Mouse (Mus musculus) cerebral cortex, adult 2 months (tissue): ENCODE measurements around the gene Wdr11.

Experiments
- WGBS: fragments of 180-500 bp; shearing (Covaris S2); methylation state at CpG from one replicate; pipeline ENCODE4 v1.1.7; 2018; 5-methylcytosine and 5-hydroxymethylcytosine counted together

The Wdr11 gene

DNA sequence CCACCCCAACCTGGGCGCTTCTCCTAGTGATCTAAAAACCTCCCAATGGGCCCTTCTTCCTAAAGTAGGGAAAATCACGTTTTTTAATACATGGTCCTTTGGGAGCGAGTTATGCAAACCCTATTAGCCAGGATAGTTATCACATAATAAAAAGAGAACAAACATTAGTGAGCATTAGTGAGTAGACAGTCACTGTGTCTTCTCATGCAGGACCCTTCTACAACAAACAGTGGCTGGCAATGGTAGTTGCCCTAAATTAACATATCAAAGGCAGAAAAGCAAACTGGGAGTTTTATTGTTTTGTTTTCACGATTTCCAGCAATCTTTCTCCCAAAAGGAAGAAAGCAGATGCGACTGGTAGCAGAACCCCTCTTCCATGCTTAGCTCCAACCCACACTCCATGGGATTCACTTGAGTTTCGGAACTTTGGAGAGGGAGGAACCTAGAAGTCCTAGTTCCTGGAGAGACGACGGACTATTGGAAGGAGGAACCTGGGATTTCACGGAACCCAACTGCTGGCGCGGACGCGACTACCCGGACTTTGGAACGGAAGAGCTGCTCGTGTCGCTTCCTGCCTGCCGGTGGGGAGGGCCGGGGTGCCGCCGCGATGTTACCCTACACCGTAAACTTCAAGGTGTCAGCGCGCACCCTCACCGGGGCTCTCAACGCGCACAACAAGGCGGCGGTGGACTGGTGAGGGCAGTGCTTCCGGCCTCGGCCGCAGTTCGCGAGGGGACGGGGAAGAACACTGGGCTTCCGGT is at the start of gene Wdr11:
TSS of gene Wdr11 (plus strand) at position 493 of the 761 bp plus-strand sequence.
- 3% methylated on average over 37 of the region's 37 CpGs for WGBS

DNA sequence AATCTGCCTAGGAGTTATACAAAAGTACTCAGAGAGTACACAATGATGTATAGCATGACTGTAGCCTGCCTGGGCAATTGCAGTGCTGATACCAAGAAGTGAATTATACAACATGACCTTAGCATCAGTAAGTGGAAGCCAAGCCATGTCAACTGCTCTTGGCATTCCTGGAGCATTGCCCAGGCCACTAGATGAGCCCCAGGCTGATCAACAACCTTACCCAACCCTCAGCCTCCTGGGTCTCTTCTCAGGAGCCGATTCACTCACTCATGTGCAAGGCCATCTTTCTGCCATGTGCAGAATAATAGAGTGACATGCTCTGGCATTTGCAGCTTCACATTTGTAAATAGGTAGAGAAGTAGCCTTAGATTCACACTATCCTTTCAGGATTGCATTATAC is 24.1 kb upstream of the Wdr11 start:
- 70% methylated on average over 1 of the region's 1 CpGs for WGBS

DNA sequence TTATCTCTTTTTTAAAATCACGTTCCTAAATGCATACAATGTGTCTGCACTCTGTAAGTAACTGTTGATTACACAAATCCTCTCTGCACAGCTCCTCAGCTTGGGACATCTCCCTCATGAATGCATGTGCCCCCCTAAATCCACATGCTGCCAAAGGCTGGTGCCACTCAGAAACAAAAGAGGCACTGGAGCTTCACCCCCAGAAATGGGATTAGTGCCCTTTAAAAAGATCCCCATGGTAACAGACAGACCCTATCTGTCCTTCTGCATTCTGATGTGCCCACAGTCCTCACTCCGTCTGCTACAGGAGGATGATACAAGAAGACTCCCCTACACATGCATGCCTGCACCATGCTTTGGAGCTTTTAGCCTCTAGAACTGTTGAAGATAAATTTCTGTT is 23.3 kb upstream of the Wdr11 start:
- WGBS, result 56% methylated on average over 2 of the region's 2 CpGs

DNA sequence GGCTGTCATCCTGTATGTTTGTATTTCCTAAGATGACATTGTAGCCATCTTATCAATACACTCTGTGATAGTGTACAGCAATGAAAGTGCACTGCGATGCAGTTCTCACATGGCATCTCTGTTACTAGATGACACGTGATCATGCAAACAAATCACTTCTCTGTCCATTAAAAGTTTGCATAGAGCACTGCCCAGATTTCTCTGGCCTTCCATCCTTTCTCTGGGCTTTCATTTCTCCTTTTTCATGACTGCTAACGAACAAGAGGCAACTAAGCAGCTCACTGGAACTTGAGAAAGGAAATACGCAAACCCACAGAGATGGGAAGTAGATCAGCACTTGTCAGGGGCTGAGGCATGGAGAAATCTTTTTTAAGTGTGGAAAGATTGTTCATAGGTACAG is 17.2 kb upstream of the Wdr11 start:
- 74% methylated on average over 4 of the region's 4 CpGs for WGBS

DNA sequence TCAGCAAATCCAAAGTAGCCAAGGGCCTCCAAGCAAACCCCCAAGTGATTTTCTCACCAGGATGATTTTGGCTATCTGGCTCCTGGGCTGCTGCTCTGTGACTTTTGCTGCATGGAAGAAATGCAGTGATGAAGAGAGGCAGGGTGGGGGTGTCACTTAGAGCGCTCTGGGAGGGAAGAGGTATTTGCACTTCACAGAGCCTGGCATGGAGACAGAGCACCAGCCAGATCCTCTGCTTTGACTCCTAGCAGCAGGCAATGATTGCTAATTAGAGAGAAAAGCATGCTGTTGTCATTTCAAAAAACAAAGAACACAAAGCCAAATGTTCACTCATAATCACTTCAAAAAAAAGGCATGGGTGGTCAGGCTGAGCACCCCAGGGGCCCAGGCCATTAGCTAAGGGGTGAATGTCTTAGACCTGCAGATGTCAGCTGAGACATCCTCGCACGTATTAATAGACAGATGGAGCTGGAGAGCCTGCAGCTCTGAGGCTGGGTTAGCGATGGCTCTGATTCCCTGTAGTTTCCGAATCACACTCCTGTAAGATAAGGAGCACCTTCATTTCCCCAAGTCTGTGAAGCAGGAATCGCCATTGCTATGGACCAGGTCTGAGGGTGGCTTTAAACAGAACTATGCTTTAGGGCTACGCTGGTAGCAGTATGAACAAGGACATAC is 16.4 kb upstream of the Wdr11 start:
- 52% methylated on average over 7 of the region's 7 CpGs for WGBS

DNA sequence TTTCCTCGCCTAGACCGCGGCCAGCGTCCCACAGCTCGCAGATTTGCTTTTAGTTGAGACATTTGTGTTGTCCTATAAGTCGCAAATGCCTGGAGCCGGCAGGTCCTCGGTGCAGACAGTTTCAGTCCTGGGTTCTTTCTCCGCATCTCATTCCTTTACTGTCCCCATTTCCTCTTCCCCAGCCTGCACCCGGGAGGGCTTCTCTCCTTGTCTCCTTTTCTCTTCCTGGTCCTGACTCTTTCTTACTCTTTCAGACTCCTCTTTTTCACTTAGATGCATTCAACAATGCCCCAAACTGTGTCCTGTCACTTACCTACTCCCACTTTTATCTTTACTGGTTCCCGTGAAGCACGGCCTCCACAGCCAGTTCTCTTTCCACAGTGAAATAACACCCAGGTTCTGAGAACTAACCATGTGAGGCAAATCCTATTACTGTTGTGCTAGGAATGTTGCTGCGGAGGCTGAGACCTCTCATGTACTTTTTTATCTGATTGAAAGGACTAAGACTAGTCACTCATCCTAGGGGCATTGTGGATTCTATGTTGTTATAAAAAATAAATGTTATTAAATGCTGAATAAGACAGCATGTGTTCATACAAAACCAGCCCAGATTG is 576 bp downstream of the Wdr11 start:
- WGBS, result under 1% methylated on average over 13 of the region's 13 CpGs

DNA sequence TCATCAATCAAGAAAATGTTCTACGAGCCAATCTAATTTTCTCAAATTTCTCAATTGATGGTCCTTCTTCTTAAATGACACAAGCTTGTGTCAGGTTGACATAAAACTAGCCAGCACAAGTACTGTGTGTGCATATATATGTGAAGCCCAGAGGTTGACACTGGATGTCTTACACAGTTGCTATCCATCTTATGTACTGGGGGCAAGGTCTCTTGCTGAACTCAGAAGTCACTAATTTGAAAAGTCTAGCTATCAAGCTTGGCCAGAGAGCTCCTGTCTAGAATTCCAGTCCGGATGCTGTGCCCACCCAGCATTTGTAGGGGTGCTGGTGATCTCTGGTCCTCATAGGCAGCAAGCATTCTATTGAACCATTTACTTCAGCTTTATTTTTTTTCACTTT is 5.5 kb downstream of the Wdr11 start:
- 99% methylated on average over 2 of the region's 2 CpGs for WGBS

DNA sequence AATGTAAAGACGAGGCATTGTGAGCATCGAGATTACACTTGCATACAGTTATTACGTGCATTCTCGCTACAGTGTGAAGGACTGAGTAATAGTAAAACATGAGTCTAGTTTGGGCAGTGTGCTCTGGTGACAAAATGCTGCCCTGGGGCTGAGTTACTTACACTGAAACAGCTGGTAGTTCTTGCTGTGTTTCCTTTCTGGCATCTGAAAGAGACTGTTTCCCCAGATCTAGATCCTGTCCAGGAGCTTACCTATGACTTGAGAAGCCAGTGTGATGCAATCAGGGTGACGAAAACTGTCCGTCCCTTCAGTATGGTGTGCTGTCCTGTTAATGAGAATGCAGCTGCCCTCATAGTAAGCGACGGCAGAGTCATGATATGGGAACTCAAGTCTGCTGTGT is 14.6 kb downstream of the Wdr11 start:
- WGBS, result 94% methylated on average over 8 of the region's 8 CpGs

DNA sequence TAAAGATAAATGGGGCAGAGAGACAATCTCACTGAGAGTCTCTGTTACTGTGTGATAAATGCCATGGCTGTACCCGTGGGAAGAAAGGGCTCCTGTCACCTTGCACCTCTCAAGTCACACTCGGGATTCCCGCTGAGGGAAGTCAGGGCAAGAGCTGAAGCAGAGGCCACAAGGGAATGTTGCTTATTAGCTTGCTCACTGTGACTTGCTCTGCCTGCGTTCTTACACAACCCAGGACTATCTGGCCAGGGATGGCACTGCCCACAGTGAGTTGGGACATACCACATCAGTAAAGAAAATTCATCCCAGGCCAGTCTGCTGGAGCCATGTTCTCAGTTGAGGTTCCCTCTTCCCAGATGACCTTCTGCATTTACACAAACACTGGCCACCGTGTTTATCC is 29.5 kb downstream of the Wdr11 start:
- 92% methylated on average over 5 of the region's 5 CpGs for WGBS

DNA sequence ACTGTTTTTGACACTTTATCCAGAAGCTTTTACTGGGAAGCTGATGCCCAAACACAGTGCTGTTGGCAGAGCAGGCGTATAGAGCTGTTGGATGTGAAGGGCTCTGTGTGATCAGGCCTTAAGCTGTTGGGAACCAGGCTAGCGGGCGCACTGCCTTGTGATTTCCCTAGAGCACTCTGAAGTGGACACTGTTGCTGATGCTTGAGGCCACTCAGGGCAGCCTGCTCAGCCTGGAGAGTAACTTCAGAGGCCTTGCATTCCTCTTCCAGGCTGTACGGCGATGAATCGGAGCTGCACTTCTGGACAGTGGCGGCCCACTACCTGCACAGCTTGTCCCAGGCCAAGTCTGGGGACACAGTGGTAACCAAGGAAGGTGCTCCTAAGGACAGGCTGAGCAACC is 38.7 kb downstream of the Wdr11 start:
- 93% methylated on average over 7 of the region's 7 CpGs for WGBS

DNA sequence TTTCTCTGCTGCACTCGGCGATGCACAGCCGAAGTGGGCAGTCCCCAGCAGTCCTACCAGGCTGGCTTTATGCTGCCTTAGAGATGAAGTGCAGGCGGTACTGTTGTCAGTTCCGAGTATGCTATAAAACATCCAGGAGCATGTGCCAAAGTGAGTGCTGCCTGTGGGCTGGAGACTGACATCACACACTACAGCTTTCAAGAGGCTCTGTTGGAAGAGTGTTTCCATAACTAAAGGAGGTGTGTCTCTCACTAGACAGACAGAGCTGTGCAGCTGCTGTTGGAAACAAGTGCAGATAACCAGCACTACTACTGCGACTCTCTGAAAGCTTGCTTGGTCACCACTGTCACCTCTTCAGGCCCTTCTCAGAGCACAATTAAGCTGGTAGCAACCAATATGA is 39.8 kb downstream of the Wdr11 start:
- whole genome bisulfite sequencing, result 62% methylated on average over 6 of the region's 6 CpGs

DNA sequence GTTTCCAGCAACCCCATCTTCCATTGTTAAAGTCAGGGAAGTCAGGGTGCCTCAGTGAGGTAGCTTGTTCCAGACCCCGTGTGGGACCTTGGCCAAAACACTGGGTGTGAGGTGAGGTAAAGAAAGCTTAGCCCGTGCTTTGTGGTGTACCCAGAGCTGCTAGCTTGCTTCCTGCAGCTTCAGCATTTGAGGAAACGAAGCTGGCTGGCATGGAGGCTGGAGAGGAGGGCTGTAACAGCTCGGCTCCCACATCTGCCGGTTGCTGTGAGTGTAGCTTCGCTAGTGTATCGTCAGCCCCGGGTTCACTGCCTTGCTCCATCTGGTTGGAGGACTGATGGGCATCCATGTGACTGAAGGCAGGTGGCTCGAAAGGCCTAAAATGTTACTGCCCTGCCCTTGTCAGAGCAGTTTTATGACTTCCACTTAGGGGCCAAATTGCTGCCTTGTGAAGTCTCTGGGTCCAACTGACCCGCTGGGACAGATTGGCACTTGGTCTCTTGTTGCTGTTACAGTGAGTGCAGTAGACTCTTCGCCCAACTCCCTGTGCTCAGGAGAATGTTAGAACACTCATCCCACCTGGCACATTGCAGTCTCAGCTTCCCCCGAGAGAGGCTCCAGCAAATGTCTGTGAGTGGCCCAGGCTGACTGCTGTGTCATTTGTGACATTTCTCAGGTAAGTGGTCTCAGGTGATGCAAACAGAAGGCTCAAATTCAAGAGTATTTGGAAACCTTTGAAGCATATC is 44.4 kb downstream of the Wdr11 start:
- 85% methylated on average over 12 of the region's 12 CpGs for WGBS

DNA sequence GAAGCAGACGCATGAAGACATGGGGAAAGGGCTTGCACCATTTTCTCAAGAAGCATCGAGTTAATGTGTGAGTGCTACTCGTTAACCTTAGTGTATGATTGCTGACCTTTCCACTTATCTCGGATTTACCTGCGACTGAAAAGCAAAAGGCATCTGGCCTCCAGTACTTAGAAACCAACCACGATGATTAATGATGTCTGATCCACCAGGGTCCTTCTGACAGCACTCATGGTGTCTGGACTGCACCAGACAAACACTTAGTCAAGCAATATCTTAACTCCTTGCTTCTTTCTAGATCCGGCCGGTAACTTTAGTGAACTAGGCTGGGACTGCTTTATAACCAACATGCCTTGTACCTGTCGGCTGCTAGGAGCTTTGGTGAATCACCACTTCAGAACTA is 45.3 kb downstream of the Wdr11 start:
- WGBS, result 89% methylated on average over 9 of the region's 9 CpGs

DNA sequence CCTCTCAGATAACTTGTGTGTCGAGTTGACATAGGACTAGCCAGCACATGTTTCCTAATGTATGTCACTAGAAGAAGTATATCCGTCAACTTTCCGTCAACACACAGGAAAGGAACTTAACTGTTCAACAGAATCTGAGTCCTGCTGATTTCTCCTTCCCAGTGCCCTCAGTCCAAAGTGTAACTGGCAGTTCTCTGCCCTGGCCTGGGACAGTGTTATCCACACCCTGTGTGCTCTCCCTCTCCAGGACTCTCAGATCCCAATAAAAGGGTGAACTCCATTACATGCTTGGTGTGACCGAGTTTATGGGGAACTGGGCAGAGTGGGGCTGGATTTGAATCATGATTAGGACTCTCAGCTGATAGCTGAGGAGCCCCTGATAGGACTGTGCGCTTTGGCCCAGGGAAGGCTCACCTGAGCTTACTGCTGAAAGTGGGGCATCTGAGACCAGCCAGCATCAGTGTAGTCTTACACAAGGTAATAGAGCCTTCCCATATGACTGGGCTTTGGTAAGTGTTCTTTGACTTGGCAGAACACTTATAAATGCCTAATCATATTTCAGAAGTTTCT is 46.3 kb downstream of the Wdr11 start:
- 91% methylated on average over 5 of the region's 5 CpGs for WGBS

DNA sequence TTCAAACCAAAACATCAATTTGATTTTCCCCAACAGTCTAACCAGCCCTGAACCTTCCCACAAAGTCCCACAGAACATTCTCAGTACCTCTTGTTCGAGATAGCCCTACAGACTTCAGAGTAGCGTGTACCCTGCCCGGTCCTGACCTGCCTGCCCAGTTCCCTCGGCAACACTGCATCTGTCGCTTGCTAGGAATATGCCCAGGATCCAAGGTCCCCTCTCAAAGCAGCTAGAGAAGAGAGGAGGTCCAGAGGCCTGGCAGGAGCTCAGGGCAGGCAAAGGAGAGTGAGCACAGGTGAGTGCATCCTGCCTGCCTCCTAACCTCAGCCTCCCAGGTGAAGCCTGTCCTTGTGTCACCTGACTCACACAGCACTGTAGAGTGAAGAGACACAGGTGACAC is 47.3 kb downstream of the Wdr11 start:
- 91% methylated on average over 5 of the region's 5 CpGs for WGBS

DNA sequence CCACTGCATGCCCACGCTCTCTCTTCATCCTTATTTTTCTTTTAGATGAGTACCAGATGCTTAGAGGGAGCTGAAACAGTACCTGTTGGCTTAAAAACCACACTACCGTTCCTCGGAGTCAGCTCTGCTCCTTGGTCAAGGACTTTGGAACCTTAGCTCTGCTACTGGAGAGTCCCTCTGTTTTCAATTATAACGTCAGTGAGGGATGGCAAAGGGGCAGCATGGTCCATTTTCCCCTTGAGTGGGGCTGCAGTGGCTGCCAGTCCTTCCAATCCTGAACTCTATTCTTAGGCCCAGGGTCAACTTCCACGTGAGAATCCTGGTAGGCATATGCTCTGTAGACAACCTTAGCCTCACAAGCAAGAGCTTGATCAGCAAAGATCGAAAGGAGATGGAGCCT is 48.2 kb downstream of the Wdr11 start:
- 85% methylated on average over 6 of the region's 6 CpGs for WGBS

DNA sequence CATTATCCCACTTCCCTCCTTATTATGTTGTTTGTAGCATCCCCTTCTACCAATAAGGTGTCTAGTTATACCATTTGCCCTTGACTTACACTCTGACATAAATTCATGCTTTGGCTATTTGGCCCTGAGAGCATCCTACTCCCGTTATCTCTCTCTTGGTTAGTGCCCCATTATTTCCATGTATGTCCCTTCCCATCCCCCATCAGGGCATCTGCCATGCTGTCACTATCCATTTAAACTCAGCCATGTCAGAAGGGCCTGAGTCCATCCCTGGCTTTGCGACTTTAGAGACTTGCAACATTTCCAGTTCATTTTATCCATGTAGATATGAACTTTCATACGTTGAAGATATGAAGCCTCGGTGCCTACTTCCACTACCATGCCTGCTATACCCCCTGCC is 51.6 kb downstream of the Wdr11 start:
- 95% methylated on average over 4 of the region's 4 CpGs for WGBS

DNA sequence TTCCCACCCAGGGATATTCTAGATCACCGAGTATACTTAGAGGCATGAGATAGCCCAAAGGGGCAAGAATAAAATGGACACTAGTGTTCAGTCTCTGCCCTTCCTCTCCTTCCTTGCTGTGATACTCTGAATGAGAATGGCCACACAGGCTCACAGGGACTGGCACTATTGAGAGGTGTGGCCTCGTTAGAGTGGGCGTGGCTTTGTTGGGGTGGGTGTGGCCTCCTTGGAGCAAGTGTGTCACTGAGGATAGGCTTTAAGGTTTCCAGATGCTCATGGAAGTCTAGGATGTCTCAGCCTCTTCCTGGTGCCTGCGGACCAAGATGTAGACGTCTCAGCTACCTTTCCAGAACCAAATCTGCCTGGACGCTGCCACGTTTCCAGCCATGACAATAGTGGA is 56.1 kb downstream of the Wdr11 start:
- WGBS, result 67% methylated on average over 7 of the region's 7 CpGs

DNA sequence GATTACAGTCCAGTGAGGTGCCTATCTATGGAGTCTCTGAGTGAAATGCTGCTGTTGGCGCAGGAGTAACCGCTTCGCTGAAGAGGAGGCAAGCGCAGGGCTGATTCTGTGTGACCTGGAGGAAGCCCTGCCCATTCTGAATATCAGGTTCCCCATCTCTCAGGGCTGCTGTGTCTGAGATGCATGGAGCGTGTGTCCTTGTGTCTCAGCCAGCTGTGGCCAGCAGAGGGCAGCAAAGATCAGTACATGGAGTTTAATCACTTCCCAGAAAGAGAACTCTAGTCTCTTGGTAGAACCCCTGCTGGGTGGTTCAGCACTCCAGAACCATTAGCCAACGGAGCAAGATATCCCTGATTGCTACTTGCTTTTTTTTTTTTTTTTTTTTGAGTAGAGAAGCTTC is 57.3 kb downstream of the Wdr11 start:
- WGBS, result 5% methylated on average over 6 of the region's 6 CpGs

DNA sequence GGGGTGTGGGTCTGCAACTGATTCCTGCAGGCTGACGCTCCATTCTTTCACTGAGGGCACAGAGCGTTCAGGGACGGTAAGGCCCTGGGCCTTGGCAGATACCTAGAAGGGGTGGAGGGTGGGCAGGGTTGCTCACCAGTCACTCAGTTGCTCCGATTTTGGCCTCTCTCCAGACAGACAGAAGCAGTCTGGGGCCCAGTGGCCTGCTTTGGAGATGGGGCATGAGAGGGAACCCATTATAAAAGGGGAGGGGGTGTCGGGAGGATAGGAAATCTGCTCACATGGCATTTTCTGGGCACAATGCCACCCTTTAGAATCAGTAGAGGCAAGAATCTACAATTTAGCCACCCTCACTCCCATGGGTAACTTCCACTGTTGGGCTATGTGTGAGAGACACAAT is 59.1 kb downstream of the Wdr11 start:
- 80% methylated on average over 5 of the region's 5 CpGs for WGBS

DNA sequence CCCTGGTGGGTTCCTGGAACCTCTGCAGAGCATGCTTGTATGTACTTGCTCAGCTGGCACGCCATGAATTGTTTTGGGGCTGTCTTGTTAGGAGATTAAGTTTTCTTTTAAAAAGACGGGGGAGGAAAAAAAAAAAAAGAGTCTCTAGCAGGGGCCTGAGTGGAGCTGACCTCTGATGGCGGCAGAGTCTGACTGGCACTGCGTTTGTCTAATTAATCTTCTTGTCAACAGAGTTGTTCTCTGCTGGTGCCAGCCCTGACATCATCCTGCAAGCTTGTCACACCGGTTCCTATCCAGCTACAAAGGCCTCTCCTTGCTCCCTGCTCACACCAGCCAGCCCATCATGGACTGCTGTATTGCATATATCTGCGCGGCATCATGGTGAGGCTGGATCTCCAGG is 60.1 kb downstream of the Wdr11 start:
- WGBS, result 66% methylated on average over 7 of the region's 7 CpGs

DNA sequence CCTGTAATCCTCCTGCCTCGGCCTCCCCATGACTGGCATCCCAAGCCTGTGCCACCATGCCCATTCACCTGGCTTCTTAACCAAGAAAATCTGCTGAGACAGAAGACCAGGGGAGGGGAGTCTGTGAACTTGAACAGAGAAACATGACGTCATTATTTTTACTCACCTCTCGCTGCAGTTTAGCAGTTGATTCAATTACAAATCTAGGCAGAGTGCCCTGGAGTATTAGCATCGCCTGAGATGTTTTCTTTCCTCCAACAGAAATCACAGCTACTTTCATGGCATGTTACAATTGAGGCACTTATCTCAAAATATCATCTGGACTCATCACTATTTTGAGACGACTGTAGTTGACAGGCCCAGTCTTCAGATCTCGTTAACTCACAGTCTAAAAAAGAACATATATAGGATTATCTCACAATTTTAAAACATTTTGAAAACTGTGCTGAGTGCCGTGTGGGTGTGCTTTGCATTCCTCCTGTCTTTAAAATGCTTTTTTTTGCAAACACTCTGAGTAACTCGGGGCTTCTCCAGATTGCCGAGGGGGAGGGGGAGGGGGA is 61.3 kb downstream of the Wdr11 start:
- WGBS, result 33% methylated on average over 9 of the region's 9 CpGs
